Mouse (Mus musculus) thymus, postnatal 25 days (tissue): ENCODE results near the gene Pcx.

Source experiments
- DNase-seq: peaks from one replicate; pipeline ENCODE4 v3.0.0; 2022

Pcx gene

GRCm38 (mm10) chr19:4509986-4510963 is at the start of gene Pcx:
Gene Pcx, plus strand, starts transcription at chr19:4510472.
- DNase-seq, result peak; percentile 98

GRCm38 (mm10) chr19:4461981-4462380 is 48.3 kb upstream of the Pcx start:
- DNase-seq, result no peak

GRCm38 (mm10) chr19:4464666-4465065 is 45.6 kb upstream of the Pcx start:
- no peak for DNase-seq

GRCm38 (mm10) chr19:4468363-4468762 is 41.9 kb upstream of the Pcx start:
- peak; percentile 32 for DNase-seq

GRCm38 (mm10) chr19:4473549-4473948 is 36.7 kb upstream of the Pcx start:
- no peak for DNase-seq

- DNase-seq, result no peak
Observed at GRCm38 (mm10) chr19:4474739-4475138, 35.5 kb upstream of the Pcx start.

GRCm38 (mm10) chr19:4475224-4475925 is 34.9 kb upstream of the Pcx start:
- peak; percentile 43 for DNase-seq

- no peak for DNase-seq
Observed at GRCm38 (mm10) chr19:4476601-4477257, 33.5 kb upstream of the Pcx start.

GRCm38 (mm10) chr19:4477345-4478189 is 32.7 kb upstream of the Pcx start, which contains the start of gene Syt12:
Gene Syt12, minus strand, starts transcription at chr19:4477447.
- no peak for DNase-seq

- no peak for DNase-seq
Observed at GRCm38 (mm10) chr19:4478190-4478516, 32.1 kb upstream of the Pcx start.

- DNase-seq, result no peak
Observed at GRCm38 (mm10) chr19:4480041-4480440, 30.2 kb upstream of the Pcx start.

GRCm38 (mm10) chr19:4481326-4481725 is 28.9 kb upstream of the Pcx start:
- DNase-seq, result no peak

GRCm38 (mm10) chr19:4482111-4482859 is 28.0 kb upstream of the Pcx start:
- no peak for DNase-seq

GRCm38 (mm10) chr19:4485006-4485405 is 25.3 kb upstream of the Pcx start:
- no peak for DNase-seq

GRCm38 (mm10) chr19:4487877-4488276 is 22.4 kb upstream of the Pcx start:
- DNase-seq, result no peak

GRCm38 (mm10) chr19:4491080-4491695 is 19.1 kb upstream of the Pcx start:
- no peak for DNase-seq

- no peak for DNase-seq
Observed at GRCm38 (mm10) chr19:4492526-4493296, 17.6 kb upstream of the Pcx start.

- DNase-seq, result no peak
Observed at GRCm38 (mm10) chr19:4494707-4495106, 15.6 kb upstream of the Pcx start.

GRCm38 (mm10) chr19:4495814-4496213 is 14.5 kb upstream of the Pcx start:
- no peak for DNase-seq

GRCm38 (mm10) chr19:4496535-4497262 is 13.6 kb upstream of the Pcx start:
- DNase-seq, result no peak
